Mouse (Mus musculus) CD8-positive naive resting alpha-beta T cell, adult 2 months (primary cell): ENCODE results near the gene Pdia5.

Experiments used
- DNase-seq, 2 experiments: peaks; one replicate each; pipeline ENCODE4 v3.0.0; 2022; ENCODE audit warnings: low read depth in 2 of 2, low spot score in 2 of 2

Gene Pdia5

DNA sequence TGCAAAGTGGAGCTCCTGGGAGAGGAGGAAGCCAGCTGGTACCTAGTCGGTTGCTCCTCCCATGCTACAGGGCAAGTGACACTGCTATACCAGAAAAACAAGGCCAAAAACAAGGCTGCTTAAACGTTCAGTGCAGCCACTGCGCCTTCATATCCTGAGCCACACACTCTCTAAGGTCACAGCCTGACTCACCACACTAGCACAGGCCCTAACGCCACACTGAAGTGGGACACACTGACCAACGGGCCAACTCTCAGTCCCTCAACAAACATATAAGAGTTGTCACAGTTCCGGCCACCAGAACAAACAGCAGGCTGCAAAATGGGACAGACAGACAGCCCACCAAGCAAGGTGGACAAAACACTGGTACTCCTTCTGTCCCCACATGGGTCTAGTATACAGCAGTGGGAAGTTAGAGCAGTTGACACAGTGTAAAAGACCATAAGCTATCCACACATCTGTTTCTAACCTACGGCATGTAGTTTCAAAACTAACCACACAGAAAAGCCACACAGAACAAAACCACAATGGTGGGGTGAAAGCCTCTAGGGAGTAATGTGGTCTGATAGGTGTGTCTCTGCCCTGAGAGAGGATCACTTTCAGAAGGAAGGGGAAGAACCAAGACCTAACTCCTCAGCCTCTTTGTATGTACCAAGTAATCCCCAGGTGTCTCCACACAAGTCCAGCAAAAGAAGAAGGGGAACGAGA, 6.0 kb downstream of the Pdia5 start:
- DNase-seq, result no peak

DNA sequence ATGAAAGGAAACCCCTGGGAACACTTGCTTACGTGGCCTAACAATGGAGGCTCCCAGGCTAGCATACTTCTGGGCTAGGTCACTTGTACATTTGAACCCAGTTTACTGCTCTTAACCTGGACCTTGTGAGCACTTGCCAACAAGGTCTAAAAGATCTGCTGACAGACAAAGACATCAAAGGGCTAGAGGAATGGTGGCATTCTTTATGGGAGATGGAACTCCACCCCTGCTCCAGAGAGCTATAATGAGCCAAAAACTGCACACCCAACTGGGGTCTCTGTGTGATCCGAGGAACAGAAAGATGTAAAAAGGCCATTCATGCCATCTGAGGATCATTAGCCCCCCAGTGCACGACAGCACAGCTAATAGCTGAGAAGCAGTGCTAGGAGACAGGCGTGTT, 6.6 kb downstream of the Pdia5 start:
- no peak for DNase-seq

DNA sequence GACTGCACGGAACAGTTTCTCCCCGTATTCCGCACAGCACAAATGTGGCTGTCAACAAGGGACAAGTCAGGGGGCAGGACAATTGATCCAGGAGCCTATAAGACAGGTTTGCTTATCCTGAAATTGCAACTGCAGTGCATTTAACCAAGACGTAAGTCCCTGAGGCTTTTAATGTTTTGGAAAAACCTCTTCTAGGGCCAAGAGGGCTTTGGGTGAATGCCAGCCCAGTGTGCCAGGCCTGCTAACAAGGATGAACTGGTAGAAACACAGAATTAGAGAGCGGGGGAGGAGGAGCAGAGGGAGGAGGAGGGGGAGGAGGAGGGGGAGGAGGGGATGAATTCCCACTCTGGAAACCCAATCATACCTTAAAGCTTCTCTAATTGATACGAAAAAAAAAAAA, 11.4 kb downstream of the Pdia5 start:
- DNase-seq, result no peak

DNA sequence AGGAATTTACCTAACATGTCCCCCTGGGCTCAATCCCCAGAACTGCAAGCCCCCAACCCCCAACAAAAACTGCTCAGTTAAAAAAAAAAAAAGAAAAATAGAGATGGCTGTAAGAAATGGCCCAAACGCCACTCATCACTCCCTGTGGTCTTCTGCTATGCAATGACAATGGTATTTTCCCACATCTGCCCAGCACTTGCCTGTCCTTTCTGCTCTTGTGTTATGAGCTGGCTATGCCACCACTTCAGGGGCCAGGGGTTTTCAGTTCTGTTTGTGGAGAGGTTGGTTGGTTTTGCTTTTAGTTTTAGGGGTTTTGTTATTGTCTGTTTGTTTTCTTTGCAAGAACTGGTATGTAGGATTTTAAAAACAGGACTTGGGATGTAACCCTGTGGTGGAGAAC, 13.4 kb downstream of the Pdia5 start:
- DNase-seq, result no peak

DNA sequence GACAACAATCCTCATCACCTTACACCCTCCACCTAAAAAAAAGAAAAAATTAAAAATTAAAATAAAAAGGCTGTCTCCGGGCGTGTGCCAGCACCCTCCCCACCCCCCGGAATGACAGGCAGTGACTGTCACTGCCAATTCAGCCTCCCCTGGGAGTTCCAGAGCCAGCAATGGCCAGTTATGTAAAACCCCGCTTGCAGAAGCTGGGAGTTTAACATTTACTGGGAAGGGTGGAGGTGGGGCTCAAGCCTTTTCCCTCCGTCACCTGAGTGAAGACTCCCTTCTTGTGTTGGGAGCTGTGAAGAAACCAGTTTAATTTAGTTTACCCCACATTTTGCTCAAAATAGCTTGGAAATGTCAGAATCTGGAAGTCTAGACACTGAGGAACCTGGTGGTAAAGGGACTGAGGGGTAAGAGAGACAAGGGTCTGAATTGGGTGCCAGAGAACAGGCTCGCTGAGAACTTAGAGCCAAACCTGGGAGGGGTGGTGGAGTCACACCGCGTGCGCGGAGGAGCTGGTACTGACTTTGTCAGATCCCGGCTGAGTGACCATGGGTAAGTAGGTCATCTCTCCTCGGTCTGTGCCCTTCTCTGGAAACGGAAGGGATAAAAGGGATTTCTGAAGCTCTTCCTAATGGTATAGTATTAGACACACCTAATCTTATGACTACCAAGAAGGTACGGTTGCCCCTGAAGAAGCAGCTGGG, 18.0 kb downstream of the Pdia5 start:
- no peak for DNase-seq

DNA sequence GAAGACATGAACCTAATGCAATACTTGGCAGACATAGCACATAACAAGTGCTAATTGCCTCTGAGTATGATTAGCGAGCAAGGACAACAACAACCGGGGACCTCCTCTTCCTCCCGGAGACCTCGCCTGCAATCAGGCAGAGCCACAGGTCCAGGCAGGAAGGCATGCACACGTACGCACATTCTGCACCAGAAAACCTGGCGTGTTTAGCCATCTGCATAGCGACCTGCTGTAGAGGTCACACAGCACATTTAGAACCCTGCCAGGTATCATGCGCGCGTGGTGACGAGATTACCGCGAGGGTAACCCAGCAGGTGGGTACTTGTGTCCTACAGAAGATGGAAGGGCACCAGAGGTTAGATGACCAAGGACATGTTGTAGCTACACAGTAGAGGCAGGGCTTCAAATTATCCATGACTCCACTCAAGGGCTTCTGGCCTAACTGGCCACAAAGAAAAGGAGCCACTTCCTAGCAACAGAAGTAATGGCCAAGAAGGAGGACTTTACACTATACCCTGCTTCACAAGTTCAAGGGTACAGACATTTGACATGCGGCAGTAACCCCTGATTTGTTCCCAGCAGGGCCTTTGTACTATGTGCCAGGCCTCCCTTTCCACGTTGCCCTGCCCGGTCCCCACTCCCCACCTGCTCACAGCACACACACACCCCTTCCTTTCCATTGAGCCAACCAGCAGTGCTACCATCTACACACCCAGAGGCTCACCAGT, 18.7 kb downstream of the Pdia5 start:
- no peak for DNase-seq

DNA sequence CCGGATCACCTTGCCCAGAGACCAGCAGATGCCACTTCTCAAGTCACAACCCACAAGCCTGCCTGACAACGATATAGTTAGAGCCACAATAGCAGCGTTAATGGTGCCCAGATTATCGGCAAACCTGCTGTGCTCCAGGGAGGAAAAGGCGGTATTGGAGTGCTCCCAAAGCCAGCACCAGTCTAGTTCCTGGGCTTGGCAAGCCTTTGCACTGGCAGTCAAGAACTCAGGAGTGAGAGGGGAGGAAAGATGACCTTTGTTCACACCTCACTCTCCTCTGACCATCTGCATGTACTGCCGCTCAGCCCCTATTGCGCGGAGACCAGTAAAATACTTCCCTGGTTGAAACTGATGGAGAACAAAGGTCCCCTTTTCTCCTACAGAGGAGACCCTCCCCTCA, 19.7 kb downstream of the Pdia5 start:
- DNase-seq, result no peak

DNA sequence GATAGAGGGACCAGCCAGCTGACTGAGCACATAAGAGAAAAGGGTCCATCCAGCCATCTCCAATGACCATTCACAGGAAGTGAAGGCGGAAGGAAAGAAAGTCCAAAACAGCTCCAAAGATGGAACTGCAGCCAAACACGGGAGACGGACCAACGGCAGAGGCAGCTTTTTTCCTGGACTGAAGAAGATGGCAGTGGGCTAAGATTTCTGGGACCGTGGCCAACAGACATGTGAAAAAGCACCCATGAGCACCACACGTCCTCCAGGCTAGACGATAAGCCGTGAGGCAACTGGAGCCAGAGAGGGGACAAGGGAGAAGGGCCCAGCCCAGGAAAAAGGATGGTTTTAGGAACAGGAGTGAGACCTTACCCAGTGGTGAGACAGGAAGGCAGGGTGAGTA, 20.6 kb downstream of the Pdia5 start:
- DNase-seq, result no peak

DNA sequence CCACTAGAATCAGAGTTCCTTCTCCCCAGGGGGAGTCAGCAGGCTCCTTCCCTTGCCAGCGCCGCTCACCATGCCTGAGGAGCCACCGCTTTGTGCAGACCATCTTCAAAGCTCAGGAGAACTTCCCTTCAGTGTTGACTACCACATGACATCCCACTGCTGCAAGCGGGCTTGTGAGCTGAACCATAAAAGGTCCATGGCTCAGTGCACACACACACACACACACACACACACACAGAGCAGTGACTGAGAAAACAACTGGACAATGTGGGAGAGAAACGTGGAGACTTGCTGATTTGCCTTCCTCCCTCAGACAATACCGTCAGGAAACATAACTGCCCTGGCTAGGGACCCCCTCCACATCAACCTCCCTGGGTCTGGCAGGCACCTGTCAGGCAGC, 21.7 kb downstream of the Pdia5 start:
- DNase-seq, result no peak

DNA sequence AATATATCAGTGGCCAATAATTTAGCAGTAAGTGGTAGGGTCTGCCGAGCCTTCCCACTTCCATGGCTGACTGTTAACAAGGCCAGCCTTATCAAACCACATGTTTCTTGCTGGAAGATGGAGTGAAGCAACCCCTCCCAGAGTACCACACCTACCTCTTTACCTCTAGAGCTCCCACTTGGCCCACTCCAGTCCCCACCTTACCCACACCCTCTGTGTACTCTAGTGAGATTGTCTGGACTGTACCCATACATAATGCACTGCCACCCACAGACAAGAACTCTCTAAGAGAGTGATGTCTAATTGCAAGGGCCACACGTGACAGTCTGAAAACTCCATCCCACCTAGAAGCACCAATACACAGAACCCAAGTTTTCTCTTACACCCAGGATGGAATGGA, 23.6 kb downstream of the Pdia5 start:
- no peak for DNase-seq

DNA sequence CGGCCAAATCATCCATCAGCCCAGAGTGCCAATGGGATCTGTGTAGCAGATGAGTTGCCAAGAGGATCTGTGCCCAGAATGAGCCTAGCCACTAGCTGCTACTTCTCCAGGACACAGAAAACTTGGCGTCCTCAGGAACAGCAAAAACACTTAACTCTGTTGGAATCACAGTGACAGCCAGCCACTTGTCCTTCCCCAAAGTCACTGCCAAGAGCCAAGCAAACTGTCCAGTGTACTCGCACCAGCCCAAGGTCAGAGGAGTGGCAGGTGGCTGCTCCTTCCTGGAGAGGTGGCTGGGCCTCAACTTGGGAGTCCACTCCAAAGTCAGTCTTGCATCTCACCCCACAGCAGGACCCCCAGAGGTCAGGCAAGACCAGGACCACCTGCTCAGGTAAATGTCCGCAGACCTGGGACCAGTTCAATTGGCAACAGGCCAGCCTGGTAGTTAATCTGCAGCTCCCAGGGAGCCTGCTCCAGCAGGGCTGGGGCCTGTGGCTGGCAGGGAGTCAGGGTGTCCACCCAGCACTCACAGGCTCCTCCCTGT, 24.8 kb downstream of the Pdia5 start:
- no peak for DNase-seq

DNA sequence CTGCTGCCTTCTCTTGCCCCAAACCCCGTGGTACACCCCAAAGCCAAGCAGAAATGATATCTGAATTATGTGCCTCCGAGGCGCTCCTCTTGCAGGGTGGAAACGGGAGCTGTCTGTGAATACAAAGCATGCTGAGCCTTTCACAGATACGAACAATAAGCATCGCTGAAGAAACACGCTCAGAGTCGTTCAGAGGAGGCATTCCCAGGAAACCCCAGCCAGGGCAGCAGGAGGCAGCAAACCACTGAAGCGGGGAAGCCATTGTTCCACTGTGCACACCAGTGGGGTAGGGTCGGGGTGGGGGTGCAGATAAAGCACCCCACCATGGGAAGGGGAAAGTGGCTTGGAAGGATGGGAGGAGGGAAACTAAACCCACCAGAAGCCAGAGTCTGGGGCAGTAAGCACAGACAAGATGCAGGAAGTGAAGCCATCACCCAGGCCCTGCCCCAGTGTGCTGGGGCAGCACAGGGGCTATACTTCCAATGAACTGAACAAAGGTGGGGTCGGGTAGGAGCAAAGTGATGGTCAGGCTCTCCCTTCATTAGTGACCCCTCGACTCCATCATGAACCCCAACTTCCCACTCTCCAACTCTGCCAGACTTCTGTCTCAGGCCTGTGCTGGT, 25.9 kb downstream of the Pdia5 start:
- no peak for DNase-seq

DNA sequence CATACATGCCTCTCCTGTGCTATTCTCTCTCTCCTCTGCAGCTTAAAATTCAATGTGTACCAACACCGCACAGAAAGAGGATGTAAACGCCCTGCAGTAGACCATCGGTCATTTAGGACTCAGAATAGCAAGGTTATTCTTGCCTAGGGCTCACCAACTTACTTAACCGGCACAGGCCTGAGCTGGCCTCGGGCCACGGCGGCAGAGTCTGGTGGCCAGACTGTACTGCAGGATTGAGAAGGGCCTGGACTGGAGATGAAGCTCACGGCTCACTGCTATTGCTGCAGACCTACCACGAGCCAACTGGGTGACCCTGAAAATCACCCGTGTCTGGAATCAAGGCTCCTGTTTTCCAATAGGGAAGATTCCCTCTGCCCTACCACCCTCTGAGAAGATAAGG, 27.0 kb downstream of the Pdia5 start:
- no peak for DNase-seq

DNA sequence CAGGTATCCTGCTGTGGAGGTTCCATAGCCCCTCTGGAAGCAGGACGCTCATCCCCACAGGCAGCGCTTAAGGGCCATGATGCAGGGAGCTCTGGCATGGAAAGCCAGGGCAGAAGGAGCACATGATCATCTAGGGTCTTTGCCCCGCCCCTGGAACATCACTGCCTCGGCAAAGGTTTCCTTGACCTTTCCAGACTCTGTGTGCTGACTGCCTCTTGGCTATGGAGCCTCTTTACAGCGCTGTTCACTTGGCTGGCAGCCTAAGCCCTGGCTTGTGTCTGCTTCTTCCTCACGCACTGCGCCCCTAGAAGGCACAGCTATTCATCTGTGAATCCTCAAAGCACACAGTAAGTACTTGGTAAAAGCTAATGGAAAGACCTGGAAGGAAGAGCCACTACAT, 27.7 kb downstream of the Pdia5 start:
- DNase-seq, result no peak

DNA sequence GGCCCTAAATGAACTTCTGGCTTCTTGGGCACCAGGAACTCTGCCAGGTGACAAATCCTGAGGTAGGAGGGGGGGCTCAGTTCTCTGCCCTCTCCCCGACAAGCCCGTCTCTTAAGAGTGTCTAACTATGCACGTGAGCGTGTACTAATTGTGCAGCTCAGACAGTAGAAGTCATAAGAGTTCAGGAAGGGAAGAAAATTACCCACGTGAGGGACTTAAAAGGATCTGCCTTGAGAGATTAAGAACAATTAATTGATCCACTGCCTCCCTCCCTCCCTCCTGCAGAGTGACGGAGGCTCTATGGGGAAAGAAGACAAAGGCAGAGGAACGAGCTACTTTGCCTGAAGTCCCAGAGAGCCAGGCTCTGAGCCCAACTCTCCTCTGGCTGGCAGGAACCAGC, 31.1 kb downstream of the Pdia5 start:
- no peak for DNase-seq

DNA sequence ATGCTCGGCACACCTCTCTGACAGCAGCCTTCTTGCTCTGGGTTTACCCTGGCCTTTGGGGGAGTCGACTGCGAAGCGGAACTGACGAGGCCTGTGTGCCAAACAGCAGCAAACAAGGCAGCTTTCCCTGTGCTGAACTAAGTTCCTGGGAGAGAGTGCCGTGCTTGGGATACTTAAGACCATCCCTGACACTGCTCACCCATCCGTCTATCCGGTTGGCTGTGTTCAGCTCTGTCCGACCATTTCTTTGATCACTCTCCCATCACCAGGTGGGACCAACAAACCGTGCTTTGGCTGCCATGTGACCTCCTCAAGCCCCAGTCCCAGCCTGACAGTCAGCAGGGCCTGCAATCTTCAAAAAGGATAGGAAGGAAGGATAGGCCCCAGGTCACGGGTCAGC, 32.4 kb downstream of the Pdia5 start:
- DNase-seq, result no peak

DNA sequence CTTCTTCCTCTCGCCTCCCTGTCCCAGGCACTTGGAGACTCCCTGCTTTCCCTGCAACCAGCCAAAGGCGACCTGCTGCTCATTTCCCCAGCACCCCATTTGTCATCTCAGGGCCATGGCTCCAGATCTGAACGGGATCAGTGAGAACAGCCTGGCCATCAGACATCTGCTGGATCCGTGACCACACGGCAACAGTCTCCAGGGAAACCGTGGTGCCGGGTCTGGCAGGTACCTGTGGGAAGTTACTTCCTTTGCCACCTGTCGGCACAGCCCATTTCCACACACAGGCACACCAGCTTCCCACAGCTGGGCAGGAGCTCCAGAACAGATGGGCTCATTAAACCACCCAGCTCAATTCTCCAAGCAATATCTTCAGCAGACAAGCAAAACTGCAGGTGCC, 33.2 kb downstream of the Pdia5 start:
- DNase-seq, result no peak

DNA sequence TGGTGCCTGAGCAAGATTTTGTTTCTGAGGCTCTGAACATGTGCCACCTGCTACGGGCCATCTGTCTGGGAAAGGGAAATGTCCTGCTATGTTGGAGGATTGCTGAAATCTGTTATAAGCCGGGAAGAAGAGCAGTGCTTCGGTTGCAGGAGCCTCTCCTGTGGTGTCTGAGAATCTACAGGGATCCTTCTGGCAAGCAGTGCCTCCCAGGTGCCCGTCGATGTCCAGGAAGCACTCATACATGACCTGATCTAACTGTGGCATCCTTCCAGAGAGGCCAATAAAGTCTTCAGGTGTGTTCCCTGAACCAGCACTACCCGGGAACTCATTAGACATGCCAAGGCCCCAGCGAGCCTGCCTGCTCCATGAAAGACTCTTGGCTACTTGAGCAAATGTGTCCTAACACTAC, 33.7 kb downstream of the Pdia5 start:
- DNase-seq, result no peak

DNA sequence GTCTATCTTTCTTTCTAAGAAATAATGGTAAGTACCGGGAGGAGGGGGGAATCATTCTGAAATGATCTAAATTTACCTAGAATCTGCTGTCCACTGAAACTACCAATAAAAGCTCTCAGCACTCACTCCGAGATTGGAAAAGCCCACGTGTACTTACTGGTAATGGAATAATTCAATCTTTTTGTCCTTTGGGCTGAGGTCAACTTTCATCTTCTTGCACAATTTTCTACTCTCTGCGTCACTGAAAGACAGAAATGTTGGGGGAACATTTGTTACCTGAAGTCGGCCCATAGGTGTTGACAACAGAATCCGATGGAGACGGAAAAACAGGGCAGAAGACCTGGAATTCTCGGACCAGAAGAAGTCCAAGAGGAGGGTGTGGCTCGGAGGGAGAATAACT, 34.4 kb downstream of the Pdia5 start:
- no peak for DNase-seq

DNA sequence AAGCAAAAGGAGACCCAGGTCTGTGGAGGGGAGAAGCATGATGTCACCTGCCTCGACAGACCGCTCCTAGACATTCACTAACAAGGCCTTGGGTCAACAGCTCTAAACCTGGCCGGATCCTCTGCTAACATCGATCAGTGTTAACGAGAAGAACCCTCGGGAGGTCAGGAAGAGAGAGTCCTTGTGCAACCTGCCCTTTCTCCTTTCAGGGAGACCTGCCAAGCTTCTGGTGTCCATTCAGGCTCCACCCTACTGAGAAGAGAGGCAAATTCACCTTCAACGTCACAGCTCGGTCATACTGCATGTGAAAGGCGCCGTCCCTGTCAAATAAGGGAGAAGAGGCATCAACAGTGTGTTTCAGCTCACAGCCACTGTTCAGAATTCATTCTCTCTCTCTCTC, 34.9 kb downstream of the Pdia5 start:
- no peak for DNase-seq

DNA sequence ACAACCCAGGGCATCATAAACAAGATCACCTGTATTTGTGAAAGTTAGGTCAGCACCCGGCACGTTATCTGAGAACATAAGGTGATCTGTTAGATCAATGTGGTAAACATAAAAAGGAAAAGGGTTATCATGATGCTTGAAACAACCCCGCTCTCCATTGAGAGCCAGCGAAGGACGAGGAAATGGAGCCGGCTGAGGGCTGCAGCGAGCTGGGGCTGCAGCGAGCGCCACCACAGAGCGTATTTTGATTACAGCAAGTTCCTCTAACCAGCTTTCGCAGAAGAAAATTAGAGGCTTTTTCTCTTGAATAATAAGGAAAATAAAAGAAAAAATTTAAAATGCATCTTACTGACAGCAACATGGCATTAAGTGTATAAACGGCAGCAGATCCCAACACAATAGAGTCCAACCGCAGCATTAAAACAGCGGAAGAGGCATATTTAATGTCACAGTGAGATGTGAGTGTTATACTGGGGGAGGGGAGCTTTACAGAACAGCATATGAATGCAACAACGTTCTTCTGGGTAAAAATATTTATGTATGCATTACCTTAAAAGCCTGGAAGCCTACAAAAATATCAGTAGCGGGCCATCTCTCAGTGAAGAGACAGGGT, 40.5 kb downstream of the Pdia5 start:
- no peak for DNase-seq
